Mouse (Mus musculus): Measurements from ENCODE around the gene Frmd4a. TPM values are rescaled to one million over a fixed set of nuclear protein-coding genes. Genes with fewer than 3 reads are reported as not detected.
A peak's percentile ranks its signal among the peaks of the same experiment; 100 is the strongest.
"Not testable (repeated sequence)": the region's sequence is repeated elsewhere in the genome, so short reads cannot be mapped to it uniquely, and the experiment has no call there.

Gene Frmd4a
- polyA plus RNA-seq, 1 experiment from 2014 or later = 17.7 TPM

DNA sequence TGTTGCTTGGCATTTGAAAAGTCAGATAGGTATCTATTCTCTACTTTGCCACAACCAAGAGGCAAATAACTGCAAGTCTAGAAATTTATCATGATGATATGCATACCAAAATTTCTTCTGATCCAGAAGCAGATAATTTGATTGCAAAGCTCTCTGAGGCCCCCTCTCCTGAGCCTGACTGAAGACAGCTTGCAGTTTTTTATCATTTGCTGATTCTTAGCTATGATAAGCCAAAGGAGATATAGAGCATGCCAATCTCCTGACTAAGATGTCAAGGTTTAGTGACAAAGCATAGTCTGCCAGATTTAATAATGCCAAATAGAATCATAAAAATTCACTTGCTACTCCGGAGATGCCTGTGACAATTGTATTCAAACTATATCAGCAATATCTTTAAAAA is 240.1 kb downstream of the Frmd4a start:
- 90% methylated on average over 1 of the region's 1 CpGs for WGBS
- peaks cover 7 to 17% of the 10 kb centered on the region in 2 experiments for H3K4me1 ChIP-seq (ENCODE audit: control insufficient read depth in 2 of 2, insufficient read depth in 2 of 2, low read length in 2 of 2)
- no peaks in the 10 kb centered on the region for H3K36me3 ChIP-seq (ENCODE audit: control insufficient read depth, insufficient read depth, low read length)
- no peak overlapping the region for H3K4me3 ChIP-seq (ENCODE audit: control insufficient read depth in 1 of 2, insufficient read depth in 1 of 2, low read depth in 1 of 2, low read length in 2 of 2)
- no peak overlapping the region for H3K27ac ChIP-seq (replicated peaks in 1 of 2; ENCODE audit: control insufficient read depth in 1 of 2, insufficient read depth in 1 of 2, low read depth in 2 of 2, low read length in 2 of 2)
- no peak overlapping the region for H3K4me2 ChIP-seq (ENCODE audit: low read length)
- ATAC-seq (ENCODE audit: insufficient number of reproducible peaks, insufficient read depth, low FRiP score, low read depth) = no peak
- H3K27me3 ChIP-seq (ENCODE audit: control insufficient read depth, insufficient read depth, low read length) = no peaks in the 10 kb centered on the region
- no peak overlapping the region for H3K9ac ChIP-seq (ENCODE audit: low read length)
- no peaks in the 10 kb centered on the region for H3K9me3 ChIP-seq (ENCODE audit: control insufficient read depth, low read length)

DNA sequence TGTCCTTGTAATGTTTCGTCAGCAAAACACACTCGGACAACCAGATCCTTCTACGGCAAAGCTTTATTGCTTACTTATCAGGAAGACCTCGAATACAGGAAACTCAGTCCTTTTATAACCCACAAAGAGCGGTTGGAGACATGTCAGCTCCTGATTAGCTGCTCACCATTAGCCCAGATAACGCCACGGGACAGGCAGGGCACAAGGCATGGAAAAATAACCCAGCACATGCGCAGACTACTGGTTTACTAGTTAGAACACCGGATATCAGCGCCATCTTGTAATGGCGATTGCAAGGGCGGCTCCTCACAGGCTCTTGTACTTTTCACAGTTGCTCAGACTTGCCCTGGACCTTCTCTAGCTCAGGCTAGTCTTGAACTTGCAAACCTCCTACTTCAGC is 241.3 kb downstream of the Frmd4a start:
- not testable (repeated sequence) for H3K27me3 ChIP-seq (ENCODE audit: control insufficient read depth, insufficient read depth, low read length); H3K4me2 ChIP-seq (ENCODE audit: low read length); H3K4me3 ChIP-seq (ENCODE audit: control insufficient read depth in 1 of 2, insufficient read depth in 1 of 2, low read depth in 1 of 2, low read length in 2 of 2); H3K36me3 ChIP-seq (ENCODE audit: control insufficient read depth, insufficient read depth, low read length); H3K9ac ChIP-seq (ENCODE audit: low read length); ATAC-seq (ENCODE audit: insufficient number of reproducible peaks, insufficient read depth, low FRiP score, low read depth); H3K4me1 ChIP-seq (ENCODE audit: control insufficient read depth in 2 of 2, insufficient read depth in 2 of 2, low read length in 2 of 2); H3K27ac ChIP-seq (replicated peaks in 1 of 2; ENCODE audit: control insufficient read depth in 1 of 2, insufficient read depth in 1 of 2, low read depth in 2 of 2, low read length in 2 of 2); H3K9me3 ChIP-seq (ENCODE audit: control insufficient read depth, low read length)
- WGBS = 80% methylated on average over 12 of the region's 12 CpGs

DNA sequence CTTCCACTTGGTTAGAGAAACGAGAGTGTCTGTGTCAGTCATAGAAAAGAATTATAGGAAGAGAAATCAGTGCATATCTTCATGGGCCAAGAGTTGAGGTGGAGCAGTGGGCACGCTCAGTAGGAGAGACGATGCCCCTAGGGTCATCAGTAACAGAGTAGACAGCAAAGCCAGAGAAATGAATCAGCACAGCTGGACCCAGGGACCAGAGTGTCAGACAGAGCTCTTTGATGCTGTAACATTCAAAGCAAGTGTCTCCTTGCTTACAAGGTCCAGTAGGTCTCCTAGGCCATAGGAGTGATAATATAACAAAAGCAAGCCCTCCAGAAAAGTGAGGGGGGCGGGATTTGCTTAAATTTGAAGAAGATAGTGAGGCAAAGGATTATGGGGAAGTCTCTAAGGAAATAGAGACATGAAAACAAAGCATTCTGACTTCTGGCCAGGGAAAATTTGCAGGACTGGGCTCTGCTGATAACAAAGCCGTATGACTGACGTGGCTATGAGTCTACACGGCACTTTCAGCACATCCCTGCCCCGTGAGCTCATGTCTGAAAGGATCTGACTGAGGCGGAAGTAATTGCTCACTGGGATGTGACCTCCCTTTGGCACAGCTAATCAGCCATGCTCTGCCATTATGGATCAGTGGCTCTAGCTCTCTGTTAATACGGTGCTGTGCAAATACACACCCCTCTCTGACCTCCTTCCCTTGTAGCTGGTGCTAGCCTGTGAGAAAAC is 243.0 kb downstream of the Frmd4a start:
- 34% methylated on average over 10 of the region's 10 CpGs for WGBS
- Histone ChIP-seq H3K36me3 (ENCODE audit: control insufficient read depth, insufficient read depth, low read length) (no peaks in the 10 kb centered on the region), H3K4me2 (ENCODE audit: low read length) (no peak overlapping the region), H3K27me3 (ENCODE audit: control insufficient read depth, insufficient read depth, low read length) (no peaks in the 10 kb centered on the region), H3K9me3 (ENCODE audit: control insufficient read depth, low read length) (peaks cover 4% of the 10 kb centered on the region; the same call in 1 of the 2 replicates), H3K4me1 (ENCODE audit: control insufficient read depth in 2 of 2, insufficient read depth in 2 of 2, low read length in 2 of 2) (peaks cover 3 to 5% of the 10 kb centered on the region in 2 experiments; a peak in 3 of 4 replicates), H3K9ac (ENCODE audit: low read length) (no peak overlapping the region), H3K4me3 (ENCODE audit: control insufficient read depth in 1 of 2, insufficient read depth in 1 of 2, low read depth in 1 of 2, low read length in 2 of 2) (no peak overlapping the region), H3K27ac (replicated peaks in 1 of 2; ENCODE audit: control insufficient read depth in 1 of 2, insufficient read depth in 1 of 2, low read depth in 2 of 2, low read length in 2 of 2) (peak overlapping the region in 1 of 2 experiments; percentile 38; a peak in 2 of 4 replicates)
- ATAC-seq (ENCODE audit: insufficient number of reproducible peaks, insufficient read depth, low FRiP score, low read depth) = no peak

DNA sequence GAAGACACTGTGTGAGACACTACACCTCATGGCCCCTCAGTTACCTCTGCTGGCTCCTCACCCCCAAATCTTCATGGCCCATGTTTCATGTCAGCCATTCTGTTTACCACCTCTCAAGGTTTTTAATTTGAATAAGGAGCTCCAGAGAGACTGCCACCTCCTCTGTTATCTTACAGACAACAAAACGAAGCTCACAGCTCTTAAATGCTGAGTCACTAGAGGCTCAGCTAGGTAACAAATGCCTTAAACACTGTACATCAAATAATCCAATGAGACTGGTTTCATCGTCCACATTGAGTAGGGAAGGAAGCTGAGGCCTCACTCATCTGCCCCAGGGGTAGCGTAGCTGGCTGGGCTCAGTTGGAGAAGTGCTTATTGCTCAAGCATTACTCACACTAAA is 245.2 kb downstream of the Frmd4a start:
- Histone ChIP-seq H3K9ac (ENCODE audit: low read length) (no peak overlapping the region), H3K4me1 (ENCODE audit: control insufficient read depth in 2 of 2, insufficient read depth in 2 of 2, low read length in 2 of 2) (peaks cover 3 to 5% of the 10 kb centered on the region in 2 experiments; a peak in 3 of 4 replicates), H3K27me3 (ENCODE audit: control insufficient read depth, insufficient read depth, low read length) (no peaks in the 10 kb centered on the region), H3K36me3 (ENCODE audit: control insufficient read depth, insufficient read depth, low read length) (no peaks in the 10 kb centered on the region), H3K4me2 (ENCODE audit: low read length) (no peak overlapping the region), H3K9me3 (ENCODE audit: control insufficient read depth, low read length) (peaks cover 4% of the 10 kb centered on the region; the same call in 1 of the 2 replicates), H3K4me3 (ENCODE audit: control insufficient read depth in 1 of 2, insufficient read depth in 1 of 2, low read depth in 1 of 2, low read length in 2 of 2) (no peak overlapping the region), H3K27ac (replicated peaks in 1 of 2; ENCODE audit: control insufficient read depth in 1 of 2, insufficient read depth in 1 of 2, low read depth in 2 of 2, low read length in 2 of 2) (no peak overlapping the region)
- no peak for ATAC-seq (ENCODE audit: insufficient number of reproducible peaks, insufficient read depth, low FRiP score, low read depth)
- WGBS = 71% methylated on average over 3 of the region's 3 CpGs

DNA sequence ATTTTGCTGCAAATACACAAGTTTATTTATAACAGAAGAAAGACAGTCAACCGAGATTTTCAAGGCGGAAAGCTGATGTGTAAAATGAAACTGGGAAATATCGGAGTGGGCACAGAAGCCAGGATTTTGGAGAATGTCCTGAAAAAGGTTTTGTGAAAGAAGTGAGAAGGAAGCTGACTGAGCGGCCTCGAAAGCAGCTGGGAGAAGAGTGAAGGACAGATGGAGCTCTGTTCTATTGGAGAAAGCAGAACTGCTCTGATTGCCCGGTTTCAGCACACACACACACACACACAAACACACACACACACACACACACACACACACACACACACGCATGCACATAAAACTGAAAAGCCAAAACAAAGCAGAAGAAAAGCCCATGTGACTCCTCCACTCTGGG is 249.9 kb downstream of the Frmd4a start:
- Histone ChIP-seq H3K27me3 (ENCODE audit: control insufficient read depth, insufficient read depth, low read length) (no peaks in the 10 kb centered on the region), H3K9ac (ENCODE audit: low read length) (no peak overlapping the region), H3K4me2 (ENCODE audit: low read length) (no peak overlapping the region), H3K9me3 (ENCODE audit: control insufficient read depth, low read length) (peaks cover 4% of the 10 kb centered on the region; the same call in 1 of the 2 replicates), H3K36me3 (ENCODE audit: control insufficient read depth, insufficient read depth, low read length) (no peaks in the 10 kb centered on the region), H3K27ac (replicated peaks in 1 of 2; ENCODE audit: control insufficient read depth in 1 of 2, insufficient read depth in 1 of 2, low read depth in 2 of 2, low read length in 2 of 2) (no peak overlapping the region), H3K4me1 (ENCODE audit: control insufficient read depth in 2 of 2, insufficient read depth in 2 of 2, low read length in 2 of 2) (no peaks in the 10 kb centered on the region), H3K4me3 (ENCODE audit: control insufficient read depth in 1 of 2, insufficient read depth in 1 of 2, low read depth in 1 of 2, low read length in 2 of 2) (no peak overlapping the region)
- no peak for ATAC-seq (ENCODE audit: insufficient number of reproducible peaks, insufficient read depth, low FRiP score, low read depth)
- WGBS = 82% methylated on average over 7 of the region's 7 CpGs

DNA sequence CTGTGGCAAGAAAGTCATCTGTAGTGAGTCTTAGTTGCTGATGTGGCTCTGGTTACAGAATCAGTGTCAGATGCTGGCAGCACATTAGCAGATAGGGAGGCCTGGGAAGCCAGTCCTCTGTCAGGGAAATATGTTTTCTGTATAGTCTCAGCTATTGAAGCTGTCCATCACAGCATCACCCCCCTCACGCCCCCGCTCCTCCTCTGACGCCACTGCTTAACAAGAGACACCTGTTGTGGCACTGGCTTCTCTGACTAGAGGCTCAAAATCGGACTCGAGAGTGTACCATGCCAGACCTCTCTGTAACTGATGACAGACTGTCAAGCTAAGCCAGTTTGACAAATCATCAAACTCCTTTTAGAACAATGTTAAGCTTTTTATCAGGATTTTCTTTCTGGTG is 265.3 kb downstream of the Frmd4a start:
- Histone ChIP-seq H3K4me2 (ENCODE audit: low read length) (no peak overlapping the region), H3K9ac (ENCODE audit: low read length) (no peak overlapping the region), H3K36me3 (ENCODE audit: control insufficient read depth, insufficient read depth, low read length) (no peaks in the 10 kb centered on the region), H3K4me1 (ENCODE audit: control insufficient read depth in 2 of 2, insufficient read depth in 2 of 2, low read length in 2 of 2) (peaks cover 4 to 12% of the 10 kb centered on the region in 2 experiments), H3K4me3 (ENCODE audit: control insufficient read depth in 1 of 2, insufficient read depth in 1 of 2, low read depth in 1 of 2, low read length in 2 of 2) (no peak overlapping the region), H3K9me3 (ENCODE audit: control insufficient read depth, low read length) (no peaks in the 10 kb centered on the region), H3K27me3 (ENCODE audit: control insufficient read depth, insufficient read depth, low read length) (no peaks in the 10 kb centered on the region), H3K27ac (replicated peaks in 1 of 2; ENCODE audit: control insufficient read depth in 1 of 2, insufficient read depth in 1 of 2, low read depth in 2 of 2, low read length in 2 of 2) (peak overlapping the region in 1 of 2 experiments; percentile 21; a peak in 1 of 4 replicates)
- 18% methylated on average over 5 of the region's 5 CpGs for WGBS
- peak; percentile 51; the same call in 1 of the 2 replicates for ATAC-seq (ENCODE audit: insufficient number of reproducible peaks, insufficient read depth, low FRiP score, low read depth)

DNA sequence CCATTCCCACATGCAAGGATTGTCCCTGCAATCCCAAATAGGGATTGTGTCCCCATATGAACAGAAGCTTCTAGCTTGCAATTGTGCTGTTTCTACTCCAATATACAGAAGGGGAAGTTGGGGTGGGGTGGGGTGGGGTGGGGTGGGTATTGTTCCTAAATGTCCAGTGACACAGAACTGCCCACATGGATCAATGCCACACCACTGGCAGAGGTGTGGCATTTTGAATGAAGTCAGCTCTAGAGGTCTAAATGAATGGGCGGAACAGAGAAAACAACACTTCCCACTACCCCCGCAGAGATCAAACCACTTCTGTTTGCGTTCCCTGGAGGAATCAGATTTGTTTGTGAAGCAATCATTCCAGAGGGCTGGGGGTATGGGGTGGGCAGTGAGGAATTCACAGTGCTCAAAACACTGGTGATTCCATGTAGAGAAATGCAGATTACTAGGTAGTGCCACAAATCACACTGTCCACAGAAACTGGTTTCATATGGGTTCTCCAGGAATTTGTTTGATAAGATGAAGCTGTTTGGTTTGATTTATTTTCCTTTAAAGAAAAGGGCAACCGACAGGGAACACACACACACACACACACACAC is 268.3 kb downstream of the Frmd4a start:
- 50% methylated on average over 4 of the region's 4 CpGs for WGBS
- no peaks in the 10 kb centered on the region for H3K27me3 ChIP-seq (ENCODE audit: control insufficient read depth, insufficient read depth, low read length)
- no peak overlapping the region for H3K27ac ChIP-seq (replicated peaks in 1 of 2; ENCODE audit: control insufficient read depth in 1 of 2, insufficient read depth in 1 of 2, low read depth in 2 of 2, low read length in 2 of 2)
- H3K9ac ChIP-seq (ENCODE audit: low read length) = no peak overlapping the region
- H3K4me3 ChIP-seq (ENCODE audit: control insufficient read depth in 1 of 2, insufficient read depth in 1 of 2, low read depth in 1 of 2, low read length in 2 of 2) = no peak overlapping the region
- no peak for ATAC-seq (ENCODE audit: insufficient number of reproducible peaks, insufficient read depth, low FRiP score, low read depth)
- no peaks in the 10 kb centered on the region for H3K36me3 ChIP-seq (ENCODE audit: control insufficient read depth, insufficient read depth, low read length)
- peaks cover 4 to 12% of the 10 kb centered on the region in 2 experiments for H3K4me1 ChIP-seq (ENCODE audit: control insufficient read depth in 2 of 2, insufficient read depth in 2 of 2, low read length in 2 of 2)
- no peaks in the 10 kb centered on the region for H3K9me3 ChIP-seq (ENCODE audit: control insufficient read depth, low read length)
- H3K4me2 ChIP-seq (ENCODE audit: low read length) = no peak overlapping the region
